Mouse (Mus musculus) MN1 (cell line): ENCODE measurements at regions not wholly inside any gene's neighbourhood (a gene's known extent, or its start where the extent isn't known, plus 50 kb on each side); places are given as distances from the start of the nearest gene placed in this dataset.
A peak's percentile ranks its signal among the peaks of the same experiment; 100 is the strongest.

Experiments
- DNase-seq: peaks from one replicate; pipeline ENCODE4 v3.0.0-alpha.2; 2016; ENCODE audit warnings: low spot score

DNA sequence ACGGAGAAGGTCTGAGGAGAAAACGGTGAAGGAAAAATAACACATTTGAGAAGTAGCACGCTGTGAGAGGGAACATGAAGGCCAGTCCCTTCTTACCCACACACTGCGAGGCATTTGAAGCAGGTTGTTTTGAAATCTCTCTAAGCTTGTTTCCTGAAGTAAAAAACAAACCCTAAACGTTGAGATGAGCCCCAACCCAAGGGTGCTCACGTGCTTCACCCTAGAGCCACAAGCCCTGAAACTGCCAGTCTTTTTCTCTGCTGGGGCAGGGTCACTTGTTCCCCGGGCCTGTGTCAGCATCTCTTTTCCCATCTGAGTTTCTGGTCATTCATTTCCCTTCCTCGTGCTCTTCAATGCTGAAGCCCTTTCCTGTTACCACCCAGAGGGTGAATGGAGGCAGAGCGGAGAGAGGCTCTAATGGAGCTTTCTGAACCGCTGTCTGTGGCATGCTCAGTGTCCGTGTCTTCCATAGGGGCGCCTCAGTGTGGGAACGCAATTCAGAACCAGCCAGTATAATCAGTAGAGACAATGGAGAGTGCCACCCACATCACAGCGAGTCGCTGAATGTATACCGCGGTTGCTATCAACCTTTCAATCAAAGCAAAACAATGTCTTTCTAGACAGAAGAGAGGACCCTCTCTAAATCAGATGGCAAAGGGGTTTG lies 375.0 kb upstream of the Gm10131 start:
- DNase-seq, result no peak

DNA sequence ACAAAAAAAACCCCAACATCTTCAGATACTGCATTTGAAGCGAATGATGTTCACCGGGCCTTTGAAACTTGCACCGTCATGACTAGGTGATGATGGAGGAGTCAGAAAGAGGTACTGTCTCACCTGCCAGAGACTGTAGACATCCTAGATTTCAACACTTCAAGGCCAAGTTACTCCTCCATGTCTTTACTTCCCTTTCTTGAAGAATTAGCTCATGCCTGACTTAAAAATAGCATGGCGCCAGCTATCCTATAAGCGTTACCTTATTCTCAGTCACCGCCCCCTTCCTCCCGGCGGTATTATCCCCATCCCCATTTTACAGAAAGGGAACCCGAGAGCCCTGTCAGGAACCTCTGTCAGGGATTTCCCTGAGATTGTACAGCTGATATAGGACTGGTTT lies 374.4 kb upstream of the Gm10131 start:
- DNase-seq, result no peak

DNA sequence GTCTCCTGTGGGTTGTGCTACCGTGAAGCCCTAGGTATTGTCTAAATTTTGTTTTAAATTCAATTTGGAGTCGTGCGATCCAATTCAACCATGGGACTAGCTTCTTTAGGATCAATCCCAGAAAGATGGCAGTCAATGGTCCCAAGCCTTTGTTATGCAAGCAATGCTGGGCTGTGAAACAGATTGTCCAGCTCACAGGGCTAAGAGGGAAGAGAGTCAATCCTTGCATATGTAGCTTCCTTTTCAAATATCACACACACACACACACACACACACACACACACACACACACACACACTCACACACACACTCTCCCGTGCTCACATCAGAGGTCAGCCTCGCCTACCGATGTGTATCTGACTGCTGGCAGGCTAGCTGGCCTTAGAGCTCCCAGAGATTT lies 373.8 kb upstream of the Gm10131 start:
- DNase-seq, result no peak

DNA sequence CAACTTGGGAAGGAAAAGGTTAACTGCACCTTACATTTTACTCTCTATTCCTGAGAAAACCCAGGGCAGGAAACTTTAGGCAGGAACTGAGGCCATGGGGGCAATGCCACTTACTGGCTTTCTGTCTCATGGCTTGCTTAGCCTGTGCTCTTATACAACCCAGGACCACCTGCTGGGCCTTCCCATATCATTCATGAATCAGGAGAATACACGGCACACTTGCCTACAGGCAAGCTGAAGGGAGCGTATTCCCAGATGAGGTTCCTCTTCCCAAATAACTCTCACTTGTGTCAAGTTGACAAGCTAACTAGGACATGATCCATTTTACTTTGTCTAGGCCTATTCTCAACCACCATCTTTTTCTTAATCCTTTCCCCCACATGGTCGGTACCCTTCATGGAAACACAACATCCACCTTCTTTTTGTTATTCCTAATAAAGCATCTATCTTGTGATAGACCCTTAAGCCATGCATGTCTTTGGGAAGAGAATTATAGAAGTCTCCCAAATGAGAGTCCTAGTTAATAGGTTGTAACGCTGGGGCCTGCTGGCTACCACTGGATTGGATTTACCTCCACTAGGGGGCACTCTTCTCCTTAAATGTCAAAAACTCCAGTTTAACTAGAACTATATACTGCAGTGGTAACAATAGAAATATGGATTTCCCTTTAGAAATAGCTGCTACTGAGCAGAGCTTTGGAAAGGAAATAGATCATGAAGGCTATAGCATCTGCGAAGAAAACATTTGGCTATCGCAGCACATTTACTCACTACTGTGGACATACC lies 373.2 kb upstream of the Gm10131 start:
- peak; percentile 83 for DNase-seq

DNA sequence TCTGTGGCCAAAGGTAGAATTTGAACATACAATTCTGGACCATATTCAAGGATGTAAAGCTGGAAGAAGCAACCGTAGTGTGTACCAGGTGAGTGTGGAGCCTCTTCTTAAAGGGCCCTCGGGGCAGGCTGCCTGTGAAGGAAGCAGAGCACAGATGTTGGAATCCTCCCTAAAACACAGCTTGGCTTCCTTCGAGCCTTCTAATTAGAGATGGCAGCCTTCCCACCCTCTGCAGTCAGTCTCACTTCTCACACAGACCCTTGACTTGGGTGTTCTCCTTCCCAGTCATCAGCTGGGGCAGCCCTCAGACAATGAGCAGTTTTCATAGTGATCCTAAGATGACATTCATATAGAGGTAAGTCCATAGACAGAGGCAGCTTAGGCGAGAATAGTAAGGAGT lies 371.7 kb upstream of the Gm10131 start:
- DNase-seq, result no peak

DNA sequence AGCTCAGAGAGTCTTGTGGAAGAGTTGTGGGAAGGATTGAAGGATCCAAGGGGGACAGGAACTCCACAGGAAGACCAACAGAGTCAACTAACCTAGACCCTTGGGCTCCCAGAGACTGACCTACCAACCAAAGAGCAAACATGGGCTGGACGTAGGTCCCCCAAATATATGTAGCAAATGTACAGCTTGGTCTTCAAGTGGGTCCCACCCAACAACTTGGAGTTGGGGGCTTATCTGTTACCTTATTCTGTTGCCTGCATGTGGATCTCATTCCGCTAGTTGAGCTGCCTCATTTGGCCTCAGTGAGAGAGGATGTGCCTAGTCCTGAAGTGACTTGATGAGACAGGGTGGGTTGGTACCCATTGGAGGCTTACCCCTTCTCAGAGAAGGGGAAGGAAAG lies 371.1 kb upstream of the Gm10131 start:
- no peak for DNase-seq

DNA sequence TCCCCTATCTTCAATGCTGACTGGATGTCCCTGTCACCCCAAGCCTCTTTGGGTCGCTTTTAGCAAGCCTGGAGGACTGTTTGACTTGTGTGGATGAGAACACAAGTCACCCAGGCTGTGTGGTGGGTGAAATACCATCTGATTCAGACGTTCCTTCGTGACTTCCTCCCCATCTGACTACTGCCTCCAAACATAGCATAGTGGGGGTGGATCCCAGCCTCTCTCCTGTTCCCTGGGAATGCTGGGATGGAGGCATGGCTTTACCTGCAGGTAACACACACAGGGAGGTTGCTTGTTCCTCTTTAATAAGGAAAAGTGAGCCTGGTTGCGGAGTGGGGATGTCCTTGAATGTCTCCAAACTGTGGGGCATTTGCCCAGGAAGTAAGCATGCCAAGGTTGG lies 369.0 kb upstream of the Gm10131 start:
- no peak for DNase-seq

DNA sequence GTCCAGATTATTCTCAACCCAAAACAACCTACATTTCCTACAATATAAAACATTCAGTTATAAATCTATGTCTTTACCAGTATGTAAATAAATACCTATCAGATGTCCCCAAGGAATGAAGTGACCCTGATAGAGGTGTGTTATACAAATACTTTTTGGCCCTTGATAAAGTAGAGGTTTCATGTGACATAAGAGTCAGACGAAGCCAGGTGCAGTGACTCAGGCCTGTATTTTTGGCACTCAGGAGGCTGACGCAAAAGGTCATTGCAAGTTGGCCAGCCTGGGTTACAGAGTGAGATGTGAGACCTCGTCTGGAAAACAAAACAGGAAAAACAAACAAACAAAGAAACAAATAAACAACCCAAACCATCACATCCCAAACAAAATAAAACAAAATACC lies 367.4 kb upstream of the Gm10131 start:
- no peak for DNase-seq

DNA sequence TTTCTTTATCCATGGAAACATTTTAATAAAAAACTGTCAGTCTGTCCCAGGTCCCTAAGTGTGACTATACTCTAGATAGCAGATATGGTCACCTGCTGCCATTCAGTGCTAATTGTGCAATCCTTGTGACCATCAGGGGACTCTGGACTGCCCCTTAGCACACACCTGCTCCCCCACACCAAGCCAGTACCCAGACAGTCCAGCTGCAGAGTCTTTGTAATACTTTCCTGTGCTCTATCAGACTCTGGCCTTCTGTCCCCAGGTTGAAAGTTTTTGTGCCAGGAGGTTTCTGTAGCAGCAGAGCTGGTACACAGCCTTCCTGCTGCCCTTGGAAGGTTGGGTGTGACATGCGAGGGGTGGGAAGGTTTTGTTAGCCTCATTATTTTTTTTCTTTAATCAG lies 366.9 kb upstream of the Gm10131 start:
- DNase-seq, result no peak

DNA sequence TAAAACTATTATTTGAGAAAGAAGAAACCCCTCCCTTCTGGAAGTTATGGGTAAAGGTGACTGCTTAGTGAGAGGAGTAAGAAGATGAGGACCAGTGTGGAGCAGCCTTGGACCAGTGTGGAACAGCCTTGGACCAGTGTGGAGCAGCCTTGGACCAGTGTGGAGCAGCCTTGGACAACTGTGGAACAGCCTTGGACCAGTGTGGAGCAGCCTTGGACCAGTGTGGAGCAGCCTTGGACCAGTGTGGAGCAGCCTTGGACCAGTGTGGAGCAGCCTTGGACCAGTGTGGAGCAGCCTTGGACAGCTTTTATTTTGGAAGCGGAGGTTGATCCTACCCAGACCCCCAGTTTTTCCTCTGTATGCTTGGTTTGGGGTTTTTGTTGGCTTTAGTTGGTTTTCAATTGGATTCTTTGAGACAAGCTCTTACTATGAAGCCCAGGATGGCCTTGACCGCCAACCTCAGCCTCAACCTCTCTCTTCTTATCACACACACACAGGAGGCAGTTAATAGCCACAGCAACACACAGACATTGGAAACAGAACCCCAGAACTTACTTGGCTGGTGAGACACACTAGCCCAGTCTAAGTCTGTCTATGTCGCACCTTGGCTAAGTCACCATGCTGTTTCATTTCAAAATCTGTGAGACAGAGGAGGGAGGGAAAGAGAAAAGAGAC lies 364.7 kb upstream of the Gm10131 start:
- DNase-seq, result no peak

DNA sequence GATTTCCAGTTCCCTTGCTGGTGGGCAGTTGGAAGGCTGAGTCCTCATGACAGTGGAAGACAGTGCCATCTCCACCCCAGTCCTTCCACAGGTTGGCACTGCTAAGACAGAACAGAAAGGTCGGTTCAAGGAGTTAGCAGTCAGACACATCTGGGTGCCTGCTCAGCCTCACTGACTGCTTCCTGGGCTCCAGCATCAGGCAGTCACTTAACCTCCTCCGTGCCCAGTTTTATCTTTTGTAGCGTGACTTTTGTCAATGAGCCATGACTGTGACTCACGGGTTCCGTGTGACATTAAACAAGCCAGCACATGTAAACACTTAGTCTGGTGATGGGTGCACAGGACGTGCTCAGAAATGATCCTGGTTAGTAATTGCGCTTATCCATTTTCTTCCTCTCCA lies 363.1 kb upstream of the Gm10131 start:
- DNase-seq, result no peak

DNA sequence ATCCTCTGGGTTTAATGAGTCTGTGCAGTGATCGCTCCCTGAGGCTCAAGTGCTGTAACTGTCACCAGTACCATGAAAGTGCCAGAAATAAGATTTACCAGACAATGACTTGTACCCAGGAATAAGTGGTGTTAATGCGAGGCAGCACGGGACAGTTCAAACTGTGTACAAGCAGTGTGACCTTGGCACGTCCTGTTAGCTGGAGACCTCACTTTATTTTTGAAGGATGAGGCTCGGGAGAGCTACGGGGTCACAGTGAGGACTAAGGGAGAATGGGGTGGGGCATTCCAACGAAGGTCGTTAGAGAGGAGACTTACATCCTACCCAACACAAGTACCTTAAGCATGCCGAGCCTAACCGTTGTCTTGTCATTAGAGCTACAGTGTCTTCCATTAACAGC lies 362.2 kb upstream of the Gm10131 start:
- DNase-seq, result no peak

DNA sequence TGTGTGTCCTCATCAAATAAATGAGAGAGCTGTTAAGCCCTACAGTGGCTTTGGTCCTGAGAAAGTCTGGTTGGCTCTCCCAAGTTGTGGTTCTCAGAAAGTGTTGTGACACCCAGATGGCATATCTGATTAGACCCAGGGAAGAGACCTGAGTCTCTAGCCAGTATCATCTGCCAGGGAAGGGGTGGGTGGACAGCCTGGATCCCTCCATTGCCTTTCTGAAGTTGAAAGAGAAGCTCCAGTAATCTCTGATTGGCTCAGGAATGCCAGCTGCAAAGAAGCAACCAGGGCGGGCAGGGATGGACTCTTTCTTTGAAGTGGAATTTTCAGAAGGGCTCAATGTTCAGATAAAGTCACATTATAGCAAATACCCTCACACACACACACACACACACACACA lies 361.8 kb upstream of the Gm10131 start:
- no peak for DNase-seq

DNA sequence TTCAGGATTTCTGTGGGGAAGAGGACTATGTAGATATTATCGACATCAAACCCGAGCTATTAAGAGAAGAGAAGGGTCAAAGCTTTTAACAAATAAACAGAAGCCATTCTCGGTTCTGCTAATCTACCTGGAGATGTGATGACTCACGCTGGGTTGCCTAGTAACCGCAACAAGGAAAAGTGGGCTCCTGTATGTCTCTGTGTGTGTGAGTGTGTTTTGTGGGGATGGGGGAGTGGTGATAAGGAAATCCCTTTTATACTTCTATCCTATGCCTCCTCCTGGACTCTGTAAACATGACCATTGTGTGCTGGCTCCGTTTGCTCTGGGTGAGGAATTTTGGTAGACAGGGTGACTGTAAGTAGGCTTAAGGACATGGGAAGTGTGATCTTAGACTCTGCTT lies 361.3 kb upstream of the Gm10131 start:
- peak; percentile 76 for DNase-seq

DNA sequence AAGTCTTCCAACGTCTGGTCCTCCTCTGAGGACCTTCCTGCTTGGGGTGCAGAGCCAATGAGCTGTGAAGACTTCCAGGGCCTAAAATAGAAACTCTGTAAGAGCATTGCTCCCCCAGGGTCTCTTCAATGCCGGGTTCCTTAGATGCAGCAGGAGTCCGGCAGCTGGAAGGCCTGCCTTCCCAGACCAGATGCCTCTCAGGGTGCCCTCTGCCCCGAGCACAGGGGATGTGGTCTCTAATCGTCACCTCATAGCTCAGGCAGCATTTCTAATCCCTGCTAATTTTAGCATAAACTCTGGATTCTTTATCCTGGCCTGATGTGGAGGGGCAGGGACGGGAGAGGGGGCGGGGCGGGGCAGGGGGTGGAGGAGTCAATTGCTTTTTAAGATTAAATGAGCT lies 360.9 kb upstream of the Gm10131 start:
- peak; percentile 75 for DNase-seq

DNA sequence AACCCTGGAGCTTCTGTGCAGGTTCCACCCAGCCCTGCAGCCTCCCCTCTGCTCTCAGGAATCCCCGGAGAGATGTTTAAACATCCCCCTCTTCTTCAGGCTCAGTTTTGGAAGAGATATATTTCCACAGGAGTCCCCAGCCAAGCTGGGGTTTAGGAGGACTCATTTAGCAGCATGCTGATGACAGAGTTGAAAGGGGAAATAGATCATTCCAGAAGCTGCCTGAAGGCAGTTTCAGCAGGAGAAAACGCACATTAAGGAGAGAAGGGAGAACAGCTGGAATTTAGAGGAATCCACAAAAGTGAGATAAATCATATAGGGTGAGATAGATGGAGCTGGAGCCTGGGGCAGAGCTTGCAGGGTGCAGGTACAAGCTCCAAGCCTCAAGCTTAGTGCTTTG lies 357.6 kb upstream of the Gm10131 start:
- no peak for DNase-seq

DNA sequence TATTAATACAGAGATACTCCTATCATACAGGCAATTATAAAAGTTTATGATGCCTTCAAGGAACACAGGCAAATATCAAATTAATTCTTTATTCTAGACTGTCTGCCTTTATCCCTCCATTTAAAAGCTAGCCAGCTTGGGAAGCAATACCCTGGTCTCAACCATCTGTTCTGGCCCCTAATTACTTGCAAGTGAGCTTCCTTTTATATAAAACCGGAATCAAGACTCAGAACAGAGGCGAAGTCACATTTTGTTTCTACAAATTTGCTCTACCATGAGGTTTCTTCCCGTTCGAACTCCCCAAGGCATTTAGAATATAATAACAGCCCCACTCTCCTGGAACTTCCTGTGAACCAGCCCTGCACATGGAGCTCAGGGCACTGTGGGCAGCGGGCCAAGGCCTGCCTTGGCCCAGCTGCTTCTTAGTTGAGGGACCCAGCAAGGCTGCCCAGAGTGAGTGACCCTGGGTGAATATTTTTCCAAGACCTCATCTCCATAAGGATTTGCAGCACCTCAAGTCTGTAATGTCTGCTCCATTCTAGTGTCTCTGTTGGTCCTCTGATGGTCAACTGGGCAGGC lies 355.3 kb upstream of the Gm10131 start:
- DNase-seq, result peak; percentile 29

DNA sequence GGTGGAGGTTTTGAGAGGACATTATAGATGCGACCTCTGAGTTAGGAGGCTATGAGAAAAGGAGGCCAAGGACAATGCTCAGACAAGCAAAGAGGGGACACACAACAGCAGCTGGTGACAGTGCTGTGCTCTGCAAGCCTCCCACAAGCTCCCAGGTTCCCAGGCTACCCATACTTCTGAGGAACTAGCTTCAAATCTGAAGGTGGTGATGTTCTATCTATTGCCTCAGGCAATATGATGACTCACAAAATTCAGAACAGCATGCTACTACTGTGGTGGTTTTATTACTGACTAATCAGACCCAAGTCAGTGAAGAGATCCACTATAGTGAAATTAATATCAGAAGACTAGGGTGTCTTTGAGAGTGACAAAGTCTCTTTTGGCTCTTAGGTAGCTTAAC lies 353.9 kb upstream of the Gm10131 start:
- no peak for DNase-seq

DNA sequence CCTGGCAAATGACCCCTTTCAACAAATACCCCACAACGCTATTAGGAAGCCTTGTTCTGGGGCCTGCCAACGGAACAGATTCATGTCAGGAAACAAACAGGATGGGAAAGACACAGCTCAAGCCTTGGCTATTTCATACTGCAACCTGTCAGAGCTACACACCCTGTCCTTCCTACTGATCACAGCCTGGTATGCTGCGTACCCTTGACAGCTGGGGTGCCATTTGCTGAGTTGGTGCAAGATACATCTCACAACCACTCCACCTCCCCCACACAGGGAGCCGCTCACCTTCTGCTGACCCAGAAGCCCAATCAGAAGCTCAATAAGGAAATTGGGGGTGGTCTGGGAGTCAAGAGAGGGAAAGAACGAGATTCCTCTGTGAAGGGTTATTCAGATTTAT lies 350.7 kb upstream of the Gm10131 start:
- DNase-seq, result no peak

DNA sequence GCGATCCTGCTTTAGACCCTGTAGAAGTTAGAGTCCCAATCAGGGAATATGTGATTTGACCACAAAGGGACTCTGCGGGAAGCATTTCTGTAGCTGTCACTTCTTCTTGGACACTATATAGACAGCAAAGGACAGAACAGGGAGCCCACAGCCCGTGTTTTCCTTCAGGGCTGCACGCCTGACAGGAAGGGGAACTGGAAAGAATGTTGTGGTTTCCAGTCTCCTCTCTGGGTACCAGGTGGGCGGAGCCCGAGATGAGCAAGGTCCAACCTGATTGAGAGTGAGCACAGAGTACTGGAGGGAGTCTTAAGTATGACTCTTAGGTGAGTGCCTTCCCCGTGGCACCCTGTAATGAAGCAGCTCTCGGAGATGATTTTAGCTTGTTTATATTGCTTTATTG lies 346.8 kb upstream of the Gm10131 start:
- DNase-seq, result no peak

DNA sequence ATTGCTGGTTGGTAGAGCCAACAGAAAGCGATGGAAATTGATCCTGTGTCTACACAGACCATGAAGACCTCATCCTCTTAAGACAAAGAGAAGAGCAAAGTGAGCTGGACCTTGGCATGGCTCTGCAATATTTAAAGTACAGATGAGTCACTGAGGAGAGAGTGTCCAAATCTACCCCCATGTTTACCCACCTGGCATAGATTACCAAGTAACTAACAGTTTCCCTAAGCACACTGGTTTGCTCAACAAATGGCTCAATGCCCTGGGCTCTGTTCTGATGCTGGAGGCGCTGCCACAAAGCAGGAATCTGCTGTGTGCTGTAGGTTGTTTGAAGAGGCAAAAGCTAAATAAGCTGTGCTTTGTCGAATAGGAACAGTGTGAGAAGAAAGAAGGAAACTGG lies 345.0 kb upstream of the Gm10131 start:
- no peak for DNase-seq

DNA sequence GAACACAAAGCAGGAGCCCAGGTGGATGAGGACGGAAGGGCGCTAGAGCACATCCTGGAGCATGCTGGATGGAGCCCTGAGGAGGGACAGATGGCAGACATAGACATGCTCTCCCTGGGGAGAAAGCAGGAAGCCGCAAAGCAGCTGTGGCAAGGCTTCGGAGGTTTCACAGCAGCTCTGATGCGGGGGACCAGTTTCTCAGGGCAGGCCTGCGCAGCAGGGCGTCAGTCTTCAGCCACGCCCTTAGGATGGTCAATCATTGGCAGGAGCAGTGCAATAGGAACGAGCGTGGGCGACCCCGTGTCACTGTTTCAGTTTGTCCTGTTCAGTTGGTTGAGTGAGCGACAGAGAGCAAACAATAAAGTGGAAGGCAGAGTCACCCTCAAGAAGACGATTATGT lies 343.8 kb upstream of the Gm10131 start:
- DNase-seq, result no peak

DNA sequence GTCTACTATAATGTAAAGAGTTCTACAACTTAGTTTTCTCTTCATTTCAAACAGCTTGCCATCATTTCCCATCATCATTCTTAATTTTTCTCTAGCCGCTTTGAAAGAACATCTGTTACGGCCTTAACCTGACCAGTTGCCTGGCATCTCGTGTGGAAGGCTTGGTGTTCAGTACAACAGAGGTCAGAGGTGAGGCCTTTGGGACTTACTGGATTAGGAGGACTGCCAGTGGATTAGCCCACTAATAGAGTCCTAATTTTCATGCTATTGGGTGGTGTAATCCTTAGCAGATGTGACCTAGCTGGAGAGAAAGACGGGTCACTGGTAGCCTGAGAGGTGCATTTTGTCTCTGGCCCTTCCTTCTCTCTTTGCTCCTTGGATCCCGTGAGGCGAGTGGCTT lies 341.3 kb upstream of the Gm10131 start:
- no peak for DNase-seq
